Mouse (Mus musculus): ENCODE results near the gene Trpc5.

Gene Trpc5

GRCm38 (mm10) chrX:144335332-144336015 lies 352.5 kb downstream of the Trpc5 start:
- no peak for DNase-seq (ENCODE audit: low spot score)
